Mouse (Mus musculus) intestine, embryonic 15.5 days (tissue): ENCODE results near the gene Klrc2. TPM values are rescaled to one million over a fixed set of nuclear protein-coding genes. Genes with fewer than 3 reads are reported as not detected.
A peak's percentile ranks its signal among the peaks of the same experiment; 100 is the strongest.
"Not testable (repeated sequence)": the region's sequence is repeated elsewhere in the genome, so short reads cannot be mapped to it uniquely, and the experiment has no call there.

Experiments used
- ATAC-seq: fragments of 200-750 bp; cut with Nextera tagmentation; 2 replicates; pipeline ENCODE4 v1.8.0; 2017; ENCODE audit warnings: moderate TSS enrichment, moderate library complexity
- H3K27ac ChIP-seq: fragments of 300-500 bp; sonication (generic); 2 replicates; pipeline ENCODE4 v1.5.1; 2015; ENCODE audit warnings: mild to moderate bottlenecking, inconsistent platforms
- H3K27me3 ChIP-seq: fragments of 300-500 bp; sonication (generic); replicated peaks from 2 replicates; pipeline ENCODE4 v1.6.1; 2015; ENCODE audit warnings: inconsistent platforms
- H3K36me3 ChIP-seq: fragments of 300-500 bp; sonication (generic); 2 replicates; pipeline ENCODE4 v1.6.1; 2015; ENCODE audit warnings: inconsistent platforms
- H3K4me1 ChIP-seq: fragments of 300-500 bp; sonication (generic); replicated peaks from 2 replicates; pipeline ENCODE4 v1.6.1; 2015; ENCODE audit warnings: inconsistent platforms
- H3K4me2 ChIP-seq: fragments of 300-500 bp; sonication (generic); replicated peaks from 2 replicates; pipeline ENCODE4 v1.6.1; 2015; ENCODE audit warnings: mild to moderate bottlenecking, inconsistent platforms
- H3K4me3 ChIP-seq: fragments of 300-500 bp; sonication (generic); replicated peaks from 2 replicates; pipeline ENCODE4 v1.5.1; 2015; ENCODE audit warnings: inconsistent platforms
- H3K9ac ChIP-seq: fragments of 300-500 bp; sonication (generic); 2 replicates; pipeline ENCODE4 v1.6.1; 2015; ENCODE audit warnings: inconsistent platforms
- H3K9me3 ChIP-seq: fragments of 300-500 bp; sonication (generic); 2 replicates; pipeline ENCODE4 v1.6.1; 2016; ENCODE audit warnings: inconsistent platforms
- WGBS: fragments of 180-500 bp; shearing (Covaris S2); methylation state at CpG from one replicate; pipeline ENCODE4 v1.1.7; 2015; 5-methylcytosine and 5-hydroxymethylcytosine counted together
- polyA plus RNA-seq: library from polyadenylated mRNA; unstranded; fragments of >200 nt; fragmentation: Nextera tagmentation; extraction: Ambion mirVana; gene quantifications from 2 replicates; pipeline ENCODE4 v1.2.1, GENCODE M21; 2015

Gene Klrc2
- polyA plus RNA-seq = 0.09 TPM in 1 of 2 replicates, not detected in the other

DNA sequence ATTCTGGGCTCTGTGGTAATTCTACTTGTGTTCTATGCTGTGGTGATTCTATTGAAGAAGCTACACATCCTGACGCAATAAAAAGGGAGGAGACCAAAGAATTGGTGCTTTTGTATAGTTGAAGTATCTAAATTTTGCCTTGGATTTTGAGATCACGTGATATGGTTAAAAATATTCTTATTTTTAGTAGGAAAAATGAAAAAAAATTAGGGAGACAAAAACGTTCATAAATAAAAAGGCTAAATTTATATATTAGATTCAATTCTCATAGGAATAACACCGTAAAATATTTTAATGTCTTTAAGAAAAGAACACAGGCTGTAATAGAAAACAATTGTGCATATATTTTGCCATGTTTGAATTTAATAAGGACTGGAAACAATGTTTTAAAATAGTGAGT is at the start of gene Klrc2:
Gene Klrc2, minus strand, starts transcription at position 101 of the 400 bp plus-strand sequence.
- H3K36me3 ChIP-seq, H3K9me3 ChIP-seq, H3K27ac ChIP-seq, H3K4me2 ChIP-seq, H3K27me3 ChIP-seq, H3K4me3 ChIP-seq, H3K9ac ChIP-seq, ATAC-seq, H3K4me1 ChIP-seq: not testable (repeated sequence)
- WGBS = 78% methylated on average over 4 of the region's 4 CpGs

DNA sequence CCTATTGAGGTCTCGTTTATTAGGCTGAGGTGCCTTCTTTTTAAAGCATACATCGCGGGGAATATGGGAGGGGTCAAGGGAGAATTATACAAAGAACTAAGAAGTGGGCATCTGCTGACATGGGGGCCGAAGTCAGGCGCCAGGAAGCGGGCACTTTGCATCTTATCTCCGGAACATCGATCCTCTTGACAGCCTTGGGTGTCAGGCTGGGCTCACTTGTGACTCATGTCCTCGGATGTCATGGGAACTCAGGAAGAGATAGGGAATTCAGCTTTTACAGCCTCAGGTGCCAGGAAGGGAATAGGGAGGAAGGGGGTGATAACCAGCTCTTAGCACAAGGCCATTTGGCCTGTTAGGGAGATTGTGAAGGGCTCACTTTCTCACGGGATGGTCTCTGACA is 30.9 kb upstream of the Klrc2 start:
- not testable (repeated sequence) for H3K9ac ChIP-seq, H3K4me2 ChIP-seq, H3K27ac ChIP-seq, H3K4me1 ChIP-seq, ATAC-seq, H3K27me3 ChIP-seq, H3K9me3 ChIP-seq, H3K4me3 ChIP-seq, H3K36me3 ChIP-seq
- 66% methylated on average over 10 of the region's 10 CpGs for WGBS

DNA sequence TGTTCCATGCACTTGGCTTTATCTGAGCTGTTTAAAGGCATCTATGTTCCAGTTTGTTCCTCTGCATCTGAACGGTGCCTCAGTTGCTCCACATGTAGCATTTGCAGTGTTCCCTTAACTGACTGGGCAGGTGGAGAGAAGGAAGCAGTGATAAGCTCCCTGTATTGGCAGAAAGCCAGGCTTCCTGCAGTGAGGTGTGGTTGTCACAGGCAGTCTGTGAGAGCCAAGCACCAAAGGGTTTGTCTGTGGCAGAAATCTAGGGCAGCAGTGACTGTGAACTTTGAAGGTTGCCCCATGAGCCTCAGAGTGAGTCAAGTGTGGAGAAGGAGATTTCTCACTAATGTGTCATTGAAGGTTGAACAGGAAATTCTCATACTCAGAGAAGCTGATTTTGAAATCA is 19.9 kb upstream of the Klrc2 start:
- no peak overlapping the region for H3K4me2 ChIP-seq
- no peak overlapping the region for H3K9ac ChIP-seq
- 47% methylated on average over 1 of the region's 1 CpGs for WGBS
- H3K9me3 ChIP-seq = no peaks in the 10 kb centered on the region
- no peaks in the 10 kb centered on the region for H3K27me3 ChIP-seq
- H3K4me1 ChIP-seq = no peaks in the 10 kb centered on the region
- no peaks in the 10 kb centered on the region for H3K36me3 ChIP-seq
- H3K4me3 ChIP-seq = no peak overlapping the region
- H3K27ac ChIP-seq = no peak overlapping the region
- peak; percentile 88 for ATAC-seq

GRCm38 (mm10) chr6:129678873-129679272 is 18.4 kb upstream of the Klrc2 start, which contains the start of gene Klrc1:
TSS of gene Klrc1 (minus strand) at chr6:129678973.
- no peak for ATAC-seq
- Histone ChIP-seq H3K27ac (no peak within 1 kb of the TSS), H3K27me3 (no peaks in the 10 kb centered on the region), H3K4me3 (no peak within 1 kb of the TSS), H3K4me1 (no peaks in the 10 kb centered on the region), H3K9ac (no peak within 1 kb of the TSS), H3K36me3 (no peaks in the 10 kb centered on the region), H3K9me3 (no peaks in the 10 kb centered on the region), H3K4me2 (no peak within 1 kb of the TSS)
- WGBS = 72% methylated on average over 3 of the region's 3 CpGs

GRCm38 (mm10) chr6:129661301-129661700 is 812 bp upstream of the Klrc2 start:
- H3K9me3 ChIP-seq, H3K27ac ChIP-seq, ATAC-seq, H3K9ac ChIP-seq, H3K27me3 ChIP-seq, H3K4me2 ChIP-seq, H3K4me1 ChIP-seq, H3K36me3 ChIP-seq, H3K4me3 ChIP-seq: not testable (repeated sequence)
- WGBS = 86% methylated on average over 1 of the region's 3 CpGs

- not testable (repeated sequence) for H3K27ac ChIP-seq, H3K36me3 ChIP-seq, H3K4me3 ChIP-seq, H3K9ac ChIP-seq, H3K4me2 ChIP-seq, H3K27me3 ChIP-seq, H3K4me1 ChIP-seq, H3K9me3 ChIP-seq, ATAC-seq
- WGBS = 71% methylated on average over 1 of the region's 3 CpGs
Observed at GRCm38 (mm10) chr6:129644054-129644453, 16.4 kb downstream of the Klrc2 start.

DNA sequence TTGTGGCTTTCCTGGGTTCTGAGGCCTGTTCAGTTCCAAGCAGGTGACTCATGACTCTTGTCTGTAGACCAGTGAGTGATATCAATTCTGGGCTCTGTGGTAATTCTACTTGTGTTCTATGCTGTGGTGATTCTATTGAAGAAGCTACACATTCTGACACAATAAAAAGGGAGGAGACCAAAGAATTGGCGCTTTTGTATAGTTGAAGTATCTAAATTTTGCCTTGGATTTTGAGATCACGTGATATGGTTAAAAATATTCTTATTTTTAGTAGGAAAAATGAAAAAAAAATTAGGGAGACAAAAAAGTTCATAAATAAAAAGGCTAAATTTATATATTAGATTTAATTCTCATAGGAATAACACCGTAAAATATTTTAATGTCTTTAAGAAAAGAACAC is 17.3 kb downstream of the Klrc2 start, which contains the start of gene Klrc3:
Gene Klrc3, minus strand, starts transcription at position 101 of the 400 bp plus-strand sequence.
- H3K4me3 ChIP-seq, H3K9me3 ChIP-seq, H3K4me2 ChIP-seq, H3K27ac ChIP-seq, H3K27me3 ChIP-seq, H3K4me1 ChIP-seq, ATAC-seq, H3K36me3 ChIP-seq, H3K9ac ChIP-seq: not testable (repeated sequence)
- whole genome bisulfite sequencing = 85% methylated on average over 3 of the region's 3 CpGs

DNA sequence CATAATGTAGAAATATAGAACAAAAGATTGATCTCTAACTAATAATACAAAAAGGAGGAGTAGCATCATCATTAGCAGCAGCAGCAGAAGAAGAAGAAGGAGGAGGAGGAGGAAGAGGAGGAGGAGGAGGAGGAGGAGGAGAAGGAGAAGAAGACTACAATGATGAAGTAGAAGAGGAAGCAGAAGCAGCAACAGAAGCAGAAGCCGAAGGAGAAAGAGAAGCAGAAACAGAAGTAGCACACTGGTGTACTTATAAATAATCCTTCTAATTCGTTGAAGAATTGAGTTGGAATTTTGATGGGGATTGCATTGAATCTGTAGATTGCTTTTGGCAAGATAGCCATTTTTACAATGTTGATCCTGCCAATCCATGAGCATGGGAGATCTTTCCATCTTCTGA is 29.4 kb downstream of the Klrc2 start:
- not testable (repeated sequence) for H3K27me3 ChIP-seq, H3K36me3 ChIP-seq, ATAC-seq, H3K4me3 ChIP-seq, H3K9ac ChIP-seq, H3K4me2 ChIP-seq, H3K9me3 ChIP-seq, H3K27ac ChIP-seq, H3K4me1 ChIP-seq
- 80% methylated on average over 2 of the region's 2 CpGs for WGBS

DNA sequence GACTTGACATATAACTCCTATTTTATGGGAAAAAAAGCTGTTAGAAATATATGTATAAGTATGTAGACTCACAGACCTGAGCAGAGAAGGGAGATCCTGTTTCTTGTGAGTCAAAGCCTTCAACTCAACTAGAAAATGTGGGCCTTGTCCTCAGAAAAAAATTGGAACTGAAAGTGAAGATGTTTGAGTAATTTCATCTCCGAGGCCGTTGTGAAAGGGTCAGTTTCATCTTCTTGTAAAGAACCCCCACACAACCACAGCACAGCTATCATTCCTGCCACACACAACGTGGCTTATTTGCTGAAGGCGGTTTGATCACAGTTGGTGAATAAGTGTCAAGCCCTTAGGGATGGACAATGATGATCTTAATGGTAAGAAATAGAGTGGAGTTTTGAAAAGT is 36.8 kb downstream of the Klrc2 start, which contains the start of gene Klrk1:
Gene Klrk1, minus strand, starts transcription at position 130 of the 400 bp plus-strand sequence.
- Histone ChIP-seq H3K36me3 (no peaks in the 10 kb centered on the region), H3K4me3 (no peak within 1 kb of the TSS), H3K27ac (no peak within 1 kb of the TSS), H3K9me3 (no peaks in the 10 kb centered on the region), H3K4me2 (no peak within 1 kb of the TSS), H3K27me3 (no peaks in the 10 kb centered on the region), H3K9ac (no peak within 1 kb of the TSS), H3K4me1 (no peaks in the 10 kb centered on the region)
- WGBS = 77% methylated on average over 4 of the region's 4 CpGs
- no peak for ATAC-seq

DNA sequence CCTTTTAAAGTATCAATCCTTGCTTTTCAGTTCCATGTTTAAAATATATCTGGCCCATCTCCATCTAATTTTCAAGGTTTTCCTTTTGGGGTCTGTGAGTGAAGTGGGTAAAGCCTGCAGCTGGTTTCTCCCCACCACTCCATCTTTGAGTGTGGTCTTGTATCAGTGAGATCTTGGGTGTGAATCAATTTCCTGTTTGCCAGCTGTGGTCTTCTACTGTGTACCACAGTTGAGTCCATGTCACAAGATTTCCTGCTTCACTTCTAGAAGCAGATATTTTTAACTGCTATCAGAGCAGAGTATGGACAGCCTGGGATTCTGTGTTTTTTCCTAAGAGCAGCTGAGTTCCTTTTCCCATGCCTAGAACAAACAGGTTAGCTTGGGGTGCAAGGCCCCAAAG is 52.1 kb downstream of the Klrc2 start:
- H3K4me1 ChIP-seq = no peaks in the 10 kb centered on the region
- no peak overlapping the region for H3K4me2 ChIP-seq
- no peaks in the 10 kb centered on the region for H3K27me3 ChIP-seq
- H3K9ac ChIP-seq = no peak overlapping the region
- no peak overlapping the region for H3K27ac ChIP-seq
- no peaks in the 10 kb centered on the region for H3K9me3 ChIP-seq
- H3K36me3 ChIP-seq = no peaks in the 10 kb centered on the region
- H3K4me3 ChIP-seq = no peak overlapping the region
- ATAC-seq = no peak

Other genes with a start within 250 kb of the Klrc2 start
- gene Clec1a, start 208.7 kb downstream of the Klrc2 start, polyA plus RNA-seq = 3.8 and 4.3 TPM in 2 replicates
- 0.04 and 0.13 TPM in 2 replicates for gene Olr1, start 153.5 kb downstream of the Klrc2 start, polyA plus RNA-seq
- gene Tmem52b, start 148.1 kb downstream of the Klrc2 start, polyA plus RNA-seq = 0.09 TPM in 1 of 2 replicates, not detected in the other
- gene Gabarapl1, start 127.5 kb downstream of the Klrc2 start, polyA plus RNA-seq = 38.5 and 43.7 TPM in 2 replicates
- not detected in 2 replicates for gene Klre1, start 82.8 kb downstream of the Klrc2 start, polyA plus RNA-seq
- 1.3 and 1.8 TPM in 2 replicates for gene Klrd1, start 68.9 kb downstream of the Klrc2 start, polyA plus RNA-seq
- gene Klrk1, start 36.8 kb downstream of the Klrc2 start, polyA plus RNA-seq = 0.15 and 0.29 TPM in 2 replicates
- gene Klrc3, start 17.4 kb downstream of the Klrc2 start, polyA plus RNA-seq = not detected in 2 replicates
- gene Klrc1, start 18.3 kb upstream of the Klrc2 start, polyA plus RNA-seq = 0.39 and 0.40 TPM in 2 replicates
- gene Klri1, start 56.4 kb upstream of the Klrc2 start, polyA plus RNA-seq = not detected in 2 replicates
- 0.10 and 0.11 TPM in 2 replicates for gene Klri2, start 79.8 kb upstream of the Klrc2 start, polyA plus RNA-seq
- not detected in 2 replicates for gene Gm156, start 123.6 kb upstream of the Klrc2 start, polyA plus RNA-seq
- not detected in 2 replicates for gene Gm17631, start 202.0 kb upstream of the Klrc2 start, polyA plus RNA-seq
- not detected in 2 replicates for gene Klra17, start 216.0 kb upstream of the Klrc2 start, polyA plus RNA-seq